Mouse (Mus musculus) spleen, postnatal 4 days (tissue): ENCODE data around the gene Magi2.

Experiments
- DNase-seq, 2 experiments: peaks; one replicate each; pipeline ENCODE4 v3.0.0; 2022; ENCODE audit warnings: low spot score in 2 of 2

Gene Magi2

GRCm38 (mm10) chr5:20653425-20654185 lies 1426.8 kb downstream of the Magi2 start:
- DNase-seq = peak in 1 of 2 experiments; percentile 30

GRCm38 (mm10) chr5:20654766-20655472 lies 1428.1 kb downstream of the Magi2 start:
- DNase-seq = no peak

- no peak for DNase-seq
These were observed 1430.2 kb downstream of the Magi2 start for GRCm38 (mm10) chr5:20657056-20657455.

DNA sequence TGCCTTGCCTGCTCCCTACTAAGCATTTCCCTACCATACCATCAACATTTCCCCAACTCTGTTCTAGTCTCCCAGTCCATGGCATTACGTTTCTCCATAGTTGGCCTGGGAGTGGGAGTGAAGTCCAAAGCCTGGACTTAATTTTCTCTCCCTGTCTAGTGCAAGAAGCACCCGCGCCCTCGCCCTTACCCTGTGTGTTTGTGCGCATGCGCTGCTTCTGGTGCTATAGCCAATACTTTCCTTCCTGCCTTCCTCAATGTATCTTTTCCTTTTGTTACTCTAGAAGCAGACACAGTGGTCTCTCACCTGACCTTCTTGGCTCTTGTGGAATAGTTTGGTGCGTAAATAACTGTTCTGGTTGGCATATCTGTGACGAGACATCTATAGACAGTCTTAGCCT lies 1440.8 kb downstream of the Magi2 start:
- DNase-seq = no peak

DNA sequence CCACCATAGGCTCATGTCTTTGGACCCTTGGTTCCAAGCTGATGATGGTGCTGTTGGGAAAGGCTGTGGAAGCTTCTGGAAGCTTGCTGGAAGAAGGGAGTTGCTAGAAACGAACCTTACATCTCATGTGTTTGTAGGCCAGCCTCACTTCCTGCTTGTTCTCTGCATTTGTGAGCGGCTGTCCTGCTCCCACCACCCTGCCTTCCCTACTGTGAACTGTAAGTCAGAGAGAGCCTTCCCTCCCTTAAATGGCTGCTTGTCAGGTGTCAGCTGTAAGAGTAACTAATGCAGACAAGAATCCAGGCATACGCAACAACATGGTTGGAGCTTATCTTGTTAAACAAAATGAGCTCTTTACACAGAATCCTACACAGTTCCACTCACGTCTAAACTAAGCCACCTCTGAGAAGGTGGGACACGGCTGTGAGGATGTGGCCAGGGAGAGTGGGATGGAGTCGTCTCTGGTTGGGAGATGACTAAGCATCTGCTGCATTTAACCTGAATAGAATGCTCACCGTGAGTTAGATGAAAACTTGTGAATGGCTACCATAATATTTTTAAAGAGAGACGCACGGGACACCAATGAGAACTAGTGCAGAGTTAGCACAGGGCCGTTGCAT lies 1442.0 kb downstream of the Magi2 start:
- DNase-seq = no peak

- no peak for DNase-seq
These were observed 1442.6 kb downstream of the Magi2 start for GRCm38 (mm10) chr5:20669456-20669855.

DNA sequence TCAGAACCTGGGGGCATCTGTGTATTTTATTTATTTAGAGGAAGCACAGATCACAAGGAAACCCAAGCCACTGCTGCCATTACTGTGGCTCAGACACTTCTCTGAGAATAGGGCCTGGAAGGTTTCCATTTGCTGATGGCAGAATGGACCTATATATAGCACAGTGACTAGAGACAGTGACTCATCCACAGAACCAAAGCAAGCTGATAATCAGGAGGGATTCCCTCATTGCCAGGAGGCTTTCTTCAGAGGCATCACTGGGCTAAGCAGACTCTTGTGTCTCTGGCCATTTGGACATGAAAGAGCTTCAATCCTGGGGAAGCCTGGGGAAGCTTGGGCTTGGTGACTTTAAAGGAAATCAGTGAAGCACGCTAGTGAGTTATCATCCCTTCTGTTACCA lies 1445.0 kb downstream of the Magi2 start:
- DNase-seq = no peak

- no peak for DNase-seq
These were observed 1447.7 kb downstream of the Magi2 start for GRCm38 (mm10) chr5:20674523-20674922.

DNA sequence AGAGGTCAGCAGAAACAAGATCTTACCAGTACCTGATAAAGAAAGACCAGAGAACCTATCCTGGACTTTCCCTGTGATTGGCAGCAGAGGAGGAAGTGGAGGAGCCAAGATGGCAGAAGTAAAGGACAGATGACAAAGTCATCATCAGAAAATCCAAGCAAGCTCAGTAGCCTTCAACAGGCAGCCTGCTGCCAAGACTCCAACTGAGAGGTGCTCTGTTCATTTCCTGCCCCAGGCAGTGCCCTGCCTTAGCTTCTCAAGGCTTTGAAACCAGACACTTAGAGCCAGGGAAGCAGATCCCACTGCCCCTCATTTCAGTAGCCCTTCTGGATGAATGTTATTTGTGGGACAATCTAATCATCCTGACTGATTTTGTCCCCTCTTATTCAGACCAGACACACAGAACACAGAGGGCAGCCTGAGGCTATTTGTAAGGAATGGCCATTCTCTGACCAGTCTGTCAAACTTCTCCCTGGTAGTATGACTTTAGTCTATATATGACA lies 1448.4 kb downstream of the Magi2 start:
- DNase-seq = no peak

- no peak for DNase-seq
These were observed 1449.5 kb downstream of the Magi2 start for GRCm38 (mm10) chr5:20676193-20676871.

- DNase-seq = no peak
These were observed 1450.4 kb downstream of the Magi2 start for GRCm38 (mm10) chr5:20677246-20677645.

- no peak for DNase-seq
These were observed 1451.7 kb downstream of the Magi2 start for GRCm38 (mm10) chr5:20678573-20678972.

DNA sequence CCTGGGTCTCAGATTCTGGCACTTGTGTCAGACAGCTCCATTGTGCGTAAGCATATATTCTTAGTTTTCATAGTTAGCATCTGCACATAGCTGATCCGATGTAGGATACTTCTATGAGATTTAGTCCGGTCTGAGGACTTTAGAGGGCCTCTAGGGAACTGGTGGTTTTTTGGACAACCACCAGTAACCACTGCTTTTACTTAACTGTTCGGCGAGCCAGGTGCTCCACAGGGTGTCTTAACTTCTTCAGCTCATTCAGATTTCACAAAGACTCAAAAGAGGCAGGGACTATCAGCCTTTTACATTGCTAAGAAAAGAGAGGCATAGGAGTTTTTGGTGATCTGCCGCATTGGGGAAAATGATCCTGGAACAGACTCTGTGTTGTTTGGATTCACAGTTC lies 1453.1 kb downstream of the Magi2 start:
- DNase-seq = no peak

- peak in 1 of 2 experiments; percentile 28 for DNase-seq
These were observed 1454.1 kb downstream of the Magi2 start for GRCm38 (mm10) chr5:20680833-20681530.

- no peak for DNase-seq
These were observed 1454.8 kb downstream of the Magi2 start for GRCm38 (mm10) chr5:20681660-20682059.

DNA sequence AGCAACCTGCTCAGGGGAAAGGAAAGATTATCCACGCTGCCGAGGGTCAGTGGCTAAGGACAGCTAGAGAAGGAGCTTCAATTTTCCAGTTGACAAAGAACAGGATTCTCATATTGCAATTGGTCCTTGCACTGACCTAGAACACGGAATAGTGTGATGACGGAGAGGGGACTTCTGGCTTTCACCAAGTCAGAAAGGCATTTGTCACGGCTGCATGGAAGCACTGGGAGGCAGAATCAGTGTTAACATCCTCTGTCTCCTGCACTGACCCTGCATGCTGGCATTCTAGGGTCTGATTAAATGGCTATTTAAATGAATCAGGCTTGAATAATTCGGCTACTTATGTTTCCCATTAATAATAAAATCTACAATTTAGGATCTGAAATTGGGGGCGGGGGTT lies 1455.4 kb downstream of the Magi2 start:
- DNase-seq = no peak

DNA sequence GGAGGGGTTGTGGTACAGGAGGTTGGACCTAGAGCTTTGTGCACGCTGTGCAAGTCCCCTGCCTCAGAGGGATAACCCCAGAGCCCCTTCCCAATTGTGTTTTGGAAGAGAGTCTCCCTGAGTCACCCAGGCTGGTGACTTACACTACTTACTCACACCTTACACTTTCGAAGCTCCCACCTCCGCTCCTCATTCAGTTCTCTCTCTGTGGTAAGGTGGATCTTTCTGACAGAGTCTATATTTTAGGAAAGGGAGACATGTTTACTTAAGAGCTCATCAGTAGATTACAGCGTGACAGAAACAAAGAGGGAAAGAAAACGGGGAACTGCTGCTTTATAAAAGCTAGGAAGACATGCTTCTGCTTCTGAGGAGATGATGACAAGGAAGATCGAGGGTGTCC lies 1457.3 kb downstream of the Magi2 start:
- no peak for DNase-seq

DNA sequence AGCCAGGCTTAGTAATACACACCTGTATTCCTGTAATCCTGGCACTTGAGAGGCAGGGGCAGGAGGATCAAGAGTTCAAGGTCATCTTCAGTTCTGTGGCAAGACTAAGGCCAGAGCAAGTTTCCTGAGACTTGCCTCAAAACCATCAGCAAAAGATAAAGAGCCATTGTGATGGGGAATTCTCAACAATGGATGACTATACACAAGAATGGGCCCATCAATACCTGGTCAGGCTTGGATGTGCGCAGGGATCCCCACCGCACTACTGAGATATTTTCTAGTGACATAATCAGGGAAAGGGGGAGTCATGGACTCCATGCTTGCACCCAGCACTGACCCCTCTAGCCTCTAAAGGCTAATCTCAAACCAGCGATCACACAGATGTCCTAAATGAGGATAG lies 1465.4 kb downstream of the Magi2 start:
- DNase-seq = no peak

- no peak for DNase-seq
These were observed 1472.3 kb downstream of the Magi2 start for GRCm38 (mm10) chr5:20699116-20699515.

GRCm38 (mm10) chr5:20701483-20702421 lies 1474.9 kb downstream of the Magi2 start:
- DNase-seq = peak; percentile 62 to 81
